Mouse (Mus musculus) adrenal gland, adult 2 months (tissue): ENCODE results near the gene Fam171a1. TPM values are rescaled to one million over a fixed set of nuclear protein-coding genes. Genes with fewer than 3 reads are reported as not detected.
"Not testable (repeated sequence)": the region's sequence is repeated elsewhere in the genome, so short reads cannot be mapped to it uniquely, and the experiment has no call there.

Source experiments
- DNase-seq: peaks from one replicate; pipeline ENCODE4 v3.0.0; 2021
- polyA plus RNA-seq: library from polyadenylated mRNA; depleted of rRNA; stranded (reverse); fragments of >200 nt; gene quantifications from 2 replicates; pipeline ENCODE4 v1.2.3, GENCODE M21; 2012
- total RNA-seq, 2 experiments: library from RNA; stranded (reverse); gene quantifications; 2 replicates each; pipeline ENCODE4 v1.2.3; 2021

The Fam171a1 gene
- total and polyA plus RNA-seq, 3 experiments: 14.7 to 35.2 (median 24.6) TPM

DNA sequence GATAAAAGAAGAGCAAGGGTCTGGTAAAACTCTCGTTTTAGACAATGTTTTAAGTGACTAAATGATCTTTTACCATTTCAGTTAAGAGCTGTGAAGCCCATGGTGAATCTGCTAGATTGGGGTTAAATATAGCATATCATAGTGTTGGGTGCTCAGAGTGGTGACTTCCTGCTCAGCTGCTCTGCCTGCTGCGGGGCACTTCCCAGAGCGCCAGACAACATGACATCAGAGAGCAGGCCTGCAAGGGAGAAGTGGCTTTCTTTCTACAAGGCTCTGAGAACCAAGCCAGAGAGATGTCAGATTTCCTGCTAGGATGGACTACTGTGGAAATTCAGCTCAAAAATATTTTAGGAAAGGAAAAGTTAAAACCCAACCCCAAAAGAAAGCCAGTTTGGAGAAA is 57.8 kb downstream of the Fam171a1 start:
- DNase-seq: no peak

DNA sequence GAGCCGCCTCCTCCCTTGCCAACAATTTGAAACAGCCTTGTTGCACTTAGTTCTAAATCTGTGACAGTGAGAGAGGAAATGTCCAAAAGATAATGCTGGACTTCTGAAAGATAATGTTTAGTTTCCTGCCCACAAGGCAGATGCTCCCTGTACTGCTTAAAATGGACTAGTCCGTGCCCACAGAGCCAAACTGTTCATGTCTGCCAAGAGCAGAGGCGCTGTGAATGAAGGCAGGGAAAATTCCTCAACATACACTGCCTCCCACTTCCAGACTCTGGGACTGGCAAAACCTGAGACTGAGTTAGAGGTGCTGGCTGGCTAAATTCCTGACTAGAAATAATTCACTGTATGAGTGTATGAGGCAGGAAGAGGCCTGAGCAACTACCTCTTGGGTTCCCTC is 58.6 kb downstream of the Fam171a1 start:
- DNase-seq: no peak

DNA sequence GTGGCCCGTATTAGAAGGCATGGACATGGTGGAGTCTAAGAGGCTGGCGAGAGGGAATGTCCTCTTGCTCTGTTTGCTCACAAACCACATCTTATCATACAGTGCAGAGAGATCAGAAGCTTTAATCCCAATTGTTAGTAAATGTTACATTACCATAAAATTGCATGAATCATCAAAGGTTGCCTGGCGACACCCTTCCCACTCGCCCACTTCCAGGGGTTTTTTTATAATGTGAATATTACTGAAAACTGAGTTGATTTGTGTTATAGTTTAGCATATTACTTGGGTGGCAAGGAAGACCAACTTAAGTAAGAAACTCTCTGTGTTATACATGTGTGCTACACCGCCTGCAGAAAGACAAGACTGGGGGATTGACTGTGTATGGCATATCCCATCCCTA is 60.9 kb downstream of the Fam171a1 start:
- DNase-seq: no peak

DNA sequence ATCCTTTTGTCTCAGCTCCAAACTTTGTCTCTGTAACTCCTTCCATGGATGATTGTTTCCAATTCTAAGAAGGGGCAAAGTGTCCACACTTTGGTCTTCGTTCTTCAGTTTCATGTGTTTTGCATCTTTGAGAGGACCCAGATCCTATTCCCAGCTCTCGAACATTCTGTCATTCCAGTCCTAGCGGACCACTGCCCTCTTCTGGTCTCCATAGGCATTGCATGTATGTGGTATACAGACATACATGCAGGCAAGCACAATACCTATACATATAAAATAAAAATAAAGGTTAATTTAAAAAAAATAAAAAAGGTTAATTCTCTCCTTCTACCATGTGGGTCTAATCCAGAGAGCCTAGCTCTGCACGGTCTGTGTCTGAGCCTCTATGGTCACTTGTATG is 62.0 kb downstream of the Fam171a1 start:
- DNase-seq: not testable (repeated sequence)

DNA sequence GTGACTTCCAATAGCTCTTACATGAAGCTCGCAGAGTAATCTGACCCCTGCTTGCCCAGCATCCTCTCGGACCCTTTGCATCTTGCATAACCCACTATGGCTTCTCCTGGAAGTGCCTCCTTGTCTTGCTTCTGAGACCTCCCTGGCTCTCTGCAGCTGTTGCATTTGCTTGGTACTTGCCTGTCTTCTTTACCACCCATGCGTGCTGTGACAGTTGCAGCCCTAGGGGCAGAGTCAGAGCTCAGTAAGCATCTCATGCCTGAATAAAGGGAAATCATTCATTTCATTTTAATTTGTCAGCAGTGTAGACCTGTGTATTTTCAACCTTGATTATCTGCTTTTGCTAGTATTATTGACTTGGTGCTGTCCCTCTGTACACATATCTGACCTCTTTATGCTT is 62.7 kb downstream of the Fam171a1 start:
- no peak for DNase-seq

DNA sequence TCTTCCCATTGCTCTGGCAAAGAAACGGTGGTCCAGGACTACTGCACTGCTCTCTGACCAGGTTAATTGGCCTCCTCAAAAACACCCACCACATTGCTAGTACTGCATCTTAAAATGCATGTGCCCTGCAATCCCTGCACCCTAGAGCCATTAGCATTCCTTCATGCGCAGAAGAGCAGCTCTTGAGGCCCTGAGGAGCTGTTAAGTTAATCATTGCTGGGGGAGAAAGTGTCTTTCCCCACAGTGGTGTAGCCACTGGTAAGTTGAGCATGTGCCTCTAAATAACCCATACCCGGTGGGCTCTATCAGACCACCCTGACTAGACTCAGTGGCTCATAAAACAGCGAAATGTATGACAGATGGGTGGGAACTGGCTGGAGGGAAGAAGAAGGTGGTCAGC is 66.5 kb downstream of the Fam171a1 start:
- DNase-seq: no peak

DNA sequence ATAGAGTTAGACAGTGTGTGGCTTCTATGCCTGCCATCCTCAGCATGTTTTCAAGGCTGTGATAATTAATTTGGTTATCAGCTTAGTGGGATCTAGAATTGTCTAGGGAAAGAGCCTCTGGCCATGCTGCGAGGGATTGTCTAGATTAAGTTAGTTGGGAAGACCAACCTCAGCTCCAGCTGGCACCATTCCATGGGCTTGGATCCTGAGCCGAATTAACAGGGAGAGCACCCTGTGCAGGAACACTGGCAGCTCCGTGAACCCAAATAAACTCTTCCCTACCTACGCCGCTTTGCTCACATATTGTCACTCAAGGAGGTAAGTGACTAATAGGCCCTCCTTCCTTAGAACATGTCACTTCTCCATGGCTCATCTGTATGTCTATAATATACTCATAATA is 69.6 kb downstream of the Fam171a1 start:
- DNase-seq: no peak

DNA sequence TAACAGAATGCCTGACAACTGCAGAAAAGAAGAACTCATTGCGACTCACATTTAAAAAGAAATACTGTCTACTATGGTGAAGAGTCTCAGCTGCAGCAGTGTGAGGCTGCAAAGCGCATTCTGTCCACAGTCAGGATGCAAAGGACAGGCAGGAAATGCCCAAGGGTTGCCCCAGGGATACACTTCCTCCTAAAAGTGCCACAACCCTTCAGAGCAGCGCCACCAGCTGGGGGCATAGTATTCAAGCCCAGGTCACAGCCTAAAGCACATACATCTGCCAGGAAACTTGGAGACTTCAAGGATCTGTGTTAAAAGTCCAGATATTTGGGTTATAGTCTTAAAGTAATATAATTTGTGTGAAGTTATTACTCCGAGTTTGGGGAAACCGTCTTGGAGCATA is 71.3 kb downstream of the Fam171a1 start:
- DNase-seq: peak; percentile 41

DNA sequence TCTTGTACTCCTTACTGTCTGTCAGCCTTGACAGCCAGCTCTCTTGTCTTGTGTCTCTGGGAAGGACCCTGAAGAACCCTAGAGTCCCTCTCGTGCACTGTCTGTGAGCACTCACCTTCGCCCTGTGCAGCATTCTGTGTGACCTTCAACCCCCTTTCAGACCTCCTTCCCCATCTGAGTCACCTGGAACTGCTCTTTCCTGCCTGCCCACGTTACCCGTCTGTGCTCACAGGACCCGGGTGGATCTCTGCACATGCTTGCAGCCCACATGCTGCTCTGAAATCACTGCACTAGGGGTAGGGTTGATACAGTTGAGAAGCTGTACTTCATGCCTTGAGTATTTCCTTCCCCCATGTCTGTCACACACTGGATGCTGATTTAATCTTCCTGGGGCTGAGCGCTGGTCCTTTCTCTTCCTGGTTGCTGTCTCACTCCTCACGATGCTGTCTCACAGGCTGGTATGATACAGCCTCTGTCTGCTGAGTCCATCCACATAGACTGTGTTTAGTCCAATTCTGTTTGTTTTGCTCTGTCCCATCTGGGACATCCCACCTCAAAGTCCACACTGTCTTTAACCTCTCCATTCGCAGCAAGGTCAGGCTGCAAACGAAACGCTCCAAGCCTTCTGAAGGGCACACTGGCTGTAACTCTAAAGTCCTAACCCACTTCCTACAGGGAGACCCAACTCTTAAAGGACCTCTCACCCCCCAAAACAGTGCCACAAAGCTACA is 74.9 kb downstream of the Fam171a1 start:
- DNase-seq: no peak

DNA sequence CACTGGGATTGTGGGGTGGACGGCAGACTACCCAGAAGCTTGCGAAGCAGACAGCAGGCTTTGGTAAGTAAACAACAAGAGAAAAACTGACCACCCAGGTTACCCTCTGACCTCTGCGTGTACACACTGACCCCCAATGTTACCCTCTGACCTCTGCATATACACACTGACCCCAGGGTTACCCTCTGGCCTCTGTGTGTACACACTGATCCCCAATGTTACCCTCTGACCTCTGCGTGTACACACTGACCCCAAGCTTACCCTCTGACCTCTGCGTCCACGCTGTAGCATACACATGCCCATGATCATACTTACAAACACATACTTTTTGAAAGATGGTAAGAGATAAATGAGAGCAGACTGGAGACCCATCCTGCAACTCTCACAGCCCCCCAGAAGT is 77.1 kb downstream of the Fam171a1 start:
- no peak for DNase-seq

DNA sequence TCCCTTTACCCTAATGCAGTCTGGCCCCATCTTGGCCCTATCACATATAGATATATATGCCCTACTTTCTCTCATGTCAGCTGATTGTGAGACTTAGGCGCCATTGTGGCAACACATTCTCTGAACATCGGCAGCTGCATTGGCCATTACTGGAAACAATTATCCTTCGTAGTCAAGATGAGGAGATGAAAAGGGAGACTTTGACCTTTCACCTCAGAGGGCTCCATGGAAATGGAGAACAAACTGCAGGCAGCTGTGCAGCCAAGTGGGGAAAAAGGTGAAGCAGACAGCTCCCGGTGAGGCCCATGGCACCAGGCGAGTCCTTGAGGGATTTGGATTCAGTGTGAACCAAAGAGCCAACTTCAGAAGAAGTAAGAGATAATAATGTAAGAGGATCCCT is 81.5 kb downstream of the Fam171a1 start:
- DNase-seq: no peak

DNA sequence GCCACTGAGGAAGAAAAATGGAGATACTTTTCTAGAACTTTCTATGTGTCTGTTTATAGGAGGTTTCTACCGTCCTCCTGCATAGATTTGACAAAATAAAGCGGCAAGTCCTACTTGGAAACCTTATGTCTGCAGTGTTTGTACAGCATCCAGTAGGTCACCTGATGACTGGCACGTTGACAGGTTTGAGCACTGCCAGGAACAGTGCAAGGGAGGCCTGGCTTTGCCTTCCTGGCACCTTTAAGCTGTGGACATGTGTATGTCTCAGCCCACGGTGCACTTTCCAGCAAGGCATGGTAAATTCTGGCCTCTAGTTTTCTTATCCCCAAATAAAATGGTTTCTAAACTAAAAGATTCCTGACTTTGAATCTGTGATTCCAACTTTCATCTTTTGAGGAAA is 86.4 kb downstream of the Fam171a1 start:
- no peak for DNase-seq

DNA sequence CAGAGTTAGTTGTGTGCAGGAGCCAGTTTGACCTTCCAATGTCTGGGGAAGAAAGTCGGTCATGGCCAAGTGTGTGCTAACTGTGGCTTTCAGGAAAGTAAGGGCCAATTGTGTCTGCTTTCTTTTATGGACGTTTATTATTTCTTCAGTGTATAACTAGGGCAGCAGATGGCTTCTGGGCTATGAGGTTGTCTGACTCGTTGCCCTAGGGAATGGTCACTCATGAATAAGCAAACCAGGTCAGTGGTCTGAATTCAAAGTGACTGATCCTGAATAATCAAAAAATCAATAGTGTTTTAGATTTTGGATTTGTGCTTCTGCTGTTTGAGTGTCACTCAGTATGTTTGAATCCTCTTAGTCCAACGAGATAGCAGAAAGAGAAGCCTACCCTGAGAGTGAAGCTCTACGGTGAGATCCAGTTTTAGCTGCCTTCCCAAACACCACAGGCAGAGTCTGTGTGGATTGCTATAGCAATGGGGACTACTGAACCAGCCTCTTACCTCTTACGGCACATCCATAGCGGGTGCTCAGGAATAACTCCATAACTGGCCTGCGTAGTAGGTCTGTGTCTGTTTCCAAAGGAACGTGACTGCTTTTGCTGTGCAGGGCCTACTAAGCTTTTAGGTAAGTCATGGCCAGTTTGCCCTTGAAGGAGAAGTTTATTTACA is 93.1 kb downstream of the Fam171a1 start:
- DNase-seq: no peak

DNA sequence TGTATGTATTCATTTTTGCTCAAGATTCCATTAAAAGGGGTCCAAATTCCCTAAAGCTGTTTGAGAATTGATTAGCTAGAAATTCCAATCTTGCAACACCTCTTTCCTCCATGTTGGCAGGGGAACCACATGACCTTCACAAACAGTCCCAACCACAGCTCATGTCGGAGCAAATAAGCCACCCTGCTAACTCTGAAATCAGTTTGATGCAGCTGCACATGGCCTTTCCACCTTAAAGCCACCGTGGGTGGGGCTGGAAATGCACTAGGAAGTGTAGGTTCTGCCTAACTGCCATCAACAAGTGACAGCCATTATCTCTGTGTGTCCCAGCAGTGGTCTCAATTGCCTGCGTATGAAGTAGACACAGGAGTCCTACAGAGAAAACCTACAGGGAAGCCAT is 101.5 kb downstream of the Fam171a1 start:
- DNase-seq: no peak

DNA sequence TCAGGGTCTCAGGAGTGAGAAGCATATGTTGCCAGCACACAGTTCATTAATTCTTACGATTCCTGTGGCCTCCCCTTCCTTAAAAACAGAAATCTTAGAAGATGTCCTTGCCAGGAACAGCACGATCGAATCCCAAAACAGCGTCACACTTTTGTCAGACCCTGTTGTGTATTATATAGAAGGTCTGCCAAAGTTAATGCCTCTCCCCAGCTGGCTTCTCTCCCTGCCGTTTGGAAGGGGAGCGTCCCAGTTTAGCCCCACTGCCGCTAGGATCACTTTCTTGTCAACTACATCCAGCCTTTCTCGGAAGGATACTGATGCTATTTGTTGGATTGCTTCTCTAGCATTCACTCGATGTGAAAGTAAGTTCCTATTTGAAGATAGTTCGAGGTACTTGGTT is 102.6 kb downstream of the Fam171a1 start:
- DNase-seq: no peak

DNA sequence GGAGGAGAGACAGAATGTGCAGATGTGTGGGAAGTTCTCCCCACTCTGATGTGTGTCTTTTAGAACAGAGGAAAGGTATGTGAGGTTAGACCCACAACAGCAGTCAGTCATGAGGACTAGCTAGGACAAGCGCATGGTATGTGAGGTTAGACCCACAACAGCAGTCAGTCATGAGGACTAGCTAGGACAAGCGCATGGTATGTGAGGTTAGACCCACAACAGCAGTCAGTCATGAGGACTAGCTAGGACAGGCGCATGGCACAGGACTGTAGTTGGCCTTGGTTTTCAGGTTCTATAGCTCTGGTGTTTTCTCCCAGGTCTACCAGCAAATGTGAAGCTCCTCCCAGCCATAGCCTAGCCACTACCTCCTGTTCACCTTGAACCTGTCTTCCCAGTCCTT is 103.6 kb downstream of the Fam171a1 start:
- DNase-seq: not testable (repeated sequence)

DNA sequence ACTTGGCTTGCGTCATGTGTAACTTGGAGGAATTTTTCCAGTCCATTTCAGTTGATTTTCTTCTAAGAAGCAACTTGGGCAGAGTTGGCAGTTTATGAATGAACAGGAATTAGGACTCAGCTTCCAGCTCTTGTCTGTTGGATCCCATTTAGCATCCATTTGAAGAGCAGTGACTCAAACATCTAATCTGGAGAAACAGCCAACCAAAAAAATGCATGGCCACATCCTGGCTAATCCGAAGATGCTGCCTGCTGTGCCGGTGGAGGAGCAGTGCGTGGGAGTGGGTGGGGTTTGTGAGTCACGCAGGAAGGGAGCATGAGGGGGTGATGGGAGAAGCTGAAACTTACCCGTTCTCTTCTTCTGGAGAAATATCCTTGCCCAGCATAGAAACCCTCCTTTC is 104.2 kb downstream of the Fam171a1 start:
- no peak for DNase-seq

DNA sequence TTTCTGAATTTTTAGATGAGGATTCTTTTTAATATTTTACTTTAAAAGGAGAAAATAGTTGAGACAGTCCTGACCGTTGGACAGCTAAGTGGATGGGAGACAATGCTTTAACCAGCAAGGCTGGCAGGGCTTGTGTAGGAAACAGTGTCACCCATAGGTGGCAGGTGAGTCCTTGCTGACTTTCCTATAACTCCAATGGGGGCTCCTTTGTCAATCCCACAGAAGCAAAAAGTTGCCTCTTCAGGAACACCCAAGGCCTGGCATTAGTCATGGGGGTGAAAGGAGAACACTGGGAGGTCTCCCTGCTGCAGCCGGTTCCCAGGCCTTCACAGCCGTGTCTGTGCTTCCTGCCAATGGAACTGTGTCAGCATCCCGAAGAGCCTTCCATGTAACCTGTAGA is 114.5 kb downstream of the Fam171a1 start:
- DNase-seq: peak; percentile 14

DNA sequence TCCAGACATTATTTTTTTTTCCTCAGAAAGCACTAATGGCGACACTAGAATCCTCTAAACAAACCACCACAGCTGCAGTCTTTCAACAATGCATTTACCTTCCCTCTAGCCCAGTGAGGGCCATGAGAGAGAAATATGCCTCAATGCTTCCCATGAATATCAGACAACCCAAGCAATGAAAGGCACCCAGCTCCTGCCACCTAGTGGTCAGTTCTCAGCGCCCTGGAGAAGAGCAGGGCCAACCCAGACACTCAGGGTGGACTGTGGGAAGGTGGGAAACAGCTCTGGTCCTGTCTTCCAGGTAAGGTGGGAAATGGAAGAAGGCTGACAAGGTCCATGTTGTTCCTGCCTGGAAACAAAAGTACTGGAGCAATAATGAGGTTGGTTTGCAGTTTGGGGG is 115.0 kb downstream of the Fam171a1 start:
- DNase-seq: peak; percentile 79

DNA sequence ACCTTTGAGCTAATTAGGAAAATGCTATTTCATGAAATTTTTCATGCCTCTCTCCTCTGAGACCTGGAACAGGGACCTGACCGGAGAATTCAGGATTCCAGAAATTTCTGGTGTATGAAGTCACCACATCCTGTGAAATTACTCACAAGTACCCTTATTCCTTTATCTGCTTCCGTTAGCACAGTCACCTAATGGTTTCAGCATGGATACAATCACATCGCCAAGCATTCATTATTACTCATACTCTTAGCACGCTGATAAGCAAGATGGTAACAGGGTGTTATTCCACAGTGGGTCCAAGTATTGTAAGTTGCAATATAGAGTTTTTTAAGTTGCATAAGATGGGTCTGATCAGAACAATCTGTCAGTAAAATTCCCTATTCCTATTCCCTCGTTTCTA is 125.2 kb downstream of the Fam171a1 start:
- no peak for DNase-seq

DNA sequence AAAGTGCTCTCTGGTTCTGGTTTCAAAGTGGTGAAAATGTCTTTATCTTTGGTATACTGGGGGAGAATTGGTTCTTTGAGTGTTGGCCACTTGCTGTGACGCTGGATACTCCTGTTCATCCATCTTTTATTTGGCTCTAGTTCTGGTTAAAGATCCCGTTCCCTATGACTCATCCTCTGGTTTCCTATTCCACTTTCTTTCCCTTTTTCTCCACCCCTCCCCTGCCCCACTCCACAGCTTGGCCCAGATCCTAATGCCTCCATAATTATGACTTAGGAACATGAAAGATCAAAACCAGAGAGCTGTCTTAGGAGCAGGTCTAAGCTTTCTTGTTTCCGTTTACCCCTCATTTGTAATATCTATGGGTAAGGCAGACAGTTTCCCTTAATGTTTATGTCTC is 130.2 kb downstream of the Fam171a1 start:
- DNase-seq: peak; percentile 27

DNA sequence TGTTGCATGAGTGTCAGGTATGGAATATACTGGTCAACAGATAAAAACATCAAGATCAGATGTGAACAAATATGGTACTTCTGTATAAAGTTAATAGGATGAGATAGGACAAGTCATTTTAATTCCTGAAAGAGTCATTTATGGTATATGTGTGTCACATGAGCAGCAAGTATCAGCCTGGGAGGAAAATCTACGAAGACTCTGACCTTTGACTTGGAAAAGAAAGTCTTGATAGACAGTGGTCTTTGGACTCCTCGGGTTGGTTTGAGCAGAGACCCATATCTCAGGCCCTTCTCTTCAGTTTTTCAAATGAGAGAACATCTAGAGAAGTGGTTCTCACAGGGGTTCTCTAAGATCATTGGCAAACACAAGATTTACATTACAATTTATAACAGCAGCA is 137.3 kb downstream of the Fam171a1 start:
- no peak for DNase-seq

DNA sequence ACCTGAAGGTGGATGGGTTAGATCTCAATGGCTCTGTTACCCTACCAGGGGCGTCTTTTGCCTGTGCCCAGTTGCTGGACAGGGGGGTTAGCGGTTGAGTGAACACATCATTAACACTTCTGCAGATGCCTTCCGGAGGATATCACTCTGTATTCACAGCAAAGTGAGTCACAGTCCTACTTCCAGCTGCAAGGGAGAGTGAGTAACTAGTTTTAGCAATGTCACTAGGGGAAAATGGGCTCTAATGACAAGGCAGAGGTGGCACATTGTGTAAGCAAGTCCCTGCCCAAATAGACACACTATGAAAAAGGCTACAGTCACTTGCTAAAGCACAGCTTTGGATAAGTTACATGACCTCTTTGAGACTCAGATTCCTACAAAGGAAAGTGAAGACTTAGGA is 152.4 kb downstream of the Fam171a1 start:
- DNase-seq: no peak

DNA sequence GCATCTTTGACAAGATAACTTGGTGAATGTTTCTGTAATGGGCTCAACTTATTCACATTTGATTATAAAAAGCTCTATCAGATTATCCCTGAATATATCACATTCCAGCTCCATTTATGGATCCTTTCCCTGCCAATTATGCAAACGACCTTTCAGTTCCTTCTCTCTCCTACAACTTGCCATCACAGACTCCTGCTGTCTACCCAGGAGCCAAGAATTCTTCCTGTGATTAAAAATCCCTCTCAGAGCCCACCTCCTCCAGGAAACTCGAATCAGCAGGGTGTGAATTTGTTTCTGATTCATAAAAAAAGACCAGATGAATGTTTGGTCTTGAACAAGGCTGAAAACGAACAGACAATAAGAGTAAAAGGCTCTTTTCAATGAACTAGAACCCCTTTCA is 153.9 kb downstream of the Fam171a1 start:
- DNase-seq: no peak
